Mouse (Mus musculus) heart, adult 11 months (tissue): Measurements from ENCODE around the gene Itprid2.

ENCODE experiments used
- DNase-seq: peaks from one replicate; pipeline ENCODE4 v3.0.0; 2022

The Itprid2 gene

DNA sequence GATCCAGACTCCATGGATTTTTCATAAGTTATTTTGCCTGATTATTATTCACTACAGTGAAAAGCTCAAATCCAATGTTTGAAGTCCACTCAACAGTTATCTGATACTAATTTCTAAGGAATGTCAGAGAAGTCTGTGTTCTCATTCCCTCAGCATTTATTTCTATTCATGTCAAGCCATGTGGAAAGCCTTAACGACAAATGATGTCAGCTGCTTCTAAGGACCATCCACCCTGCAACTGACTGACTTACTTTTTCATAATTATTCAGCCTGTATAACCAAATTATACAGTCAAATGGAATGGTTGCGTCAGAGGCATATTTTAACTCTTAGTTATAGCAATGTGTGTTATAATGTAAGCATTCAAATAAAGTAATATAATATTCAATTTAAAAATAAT lies 80.8 kb downstream of the Itprid2 start:
- DNase-seq, result no peak

DNA sequence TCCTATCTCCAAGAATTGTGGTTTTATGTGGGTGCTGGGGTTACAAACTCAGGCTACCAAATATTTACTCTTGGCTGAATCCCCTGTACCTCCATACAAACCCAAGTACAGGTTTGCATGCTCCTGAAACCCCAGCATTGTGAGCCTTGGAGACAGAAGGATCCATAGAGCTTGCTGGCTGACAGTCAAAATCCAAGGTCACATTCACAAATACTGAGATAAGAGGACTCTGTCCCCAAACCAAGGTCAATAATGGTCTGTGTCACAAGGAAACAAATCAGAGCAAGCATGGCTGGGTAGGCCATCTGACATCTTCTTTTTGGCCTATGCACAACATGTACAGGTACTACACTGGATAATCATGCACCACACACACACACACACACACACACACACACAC lies 82.7 kb downstream of the Itprid2 start:
- no peak for DNase-seq

DNA sequence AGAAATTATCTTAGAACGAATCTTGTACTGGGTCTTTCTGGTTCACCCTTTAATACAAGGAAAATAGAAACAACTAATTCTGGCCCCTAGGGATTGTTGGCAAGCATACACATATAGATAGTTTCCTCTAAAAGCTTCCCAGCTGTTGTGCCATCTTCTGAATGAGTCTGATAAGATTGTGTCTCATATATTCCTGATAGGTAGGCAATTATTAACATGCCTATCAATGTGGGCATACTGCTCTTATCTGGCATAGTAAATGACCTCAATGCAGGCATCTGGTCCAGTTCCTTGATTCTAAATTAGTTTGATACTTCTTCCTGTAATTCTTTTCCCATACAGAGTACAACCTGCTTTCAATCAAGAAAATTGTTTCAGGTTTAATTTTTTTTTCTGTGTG lies 87.3 kb downstream of the Itprid2 start:
- DNase-seq, result no peak
